Mouse (Mus musculus) activated CD4-positive, CD25-positive, alpha-beta regulatory T cell (primary cell): ENCODE data around the gene Nppb. TPM values are rescaled to one million over a fixed set of nuclear protein-coding genes. Genes with fewer than 3 reads are reported as not detected.

Experiments
- polyA plus RNA-seq, 2 experiments: library from polyadenylated mRNA; unstranded; fragments of 100-300 nt; shearing (Covaris generic); gene quantifications; one replicate each; pipeline ENCODE4 v1.2.1; 2017

Nppb gene
- not detected for polyA plus RNA-seq

GRCm38 (mm10) chr4:147985205-147986132 is at the start of gene Nppb:
TSS of gene Nppb (plus strand) at chr4:147985788.

GRCm38 (mm10) chr4:147936331-147936954 is 49.1 kb upstream of the Nppb start, which contains the start of gene Plod1:
TSS of gene Plod1 (minus strand) at chr4:147936767.

GRCm38 (mm10) chr4:147940576-147941044 is 45.0 kb upstream of the Nppb start, which contains the start of gene 2510039O18Rik:
TSS of gene 2510039O18Rik (plus strand) at chr4:147940895.

GRCm38 (mm10) chr4:148000202-148000772 is 14.7 kb downstream of the Nppb start, which contains the start of gene Nppa:
TSS of gene Nppa (plus strand) at chr4:148000722.

Other genes with a start within 250 kb of the Nppb start
- gene Zfp984, start 176.0 kb upstream of the Nppb start, polyA plus RNA-seq, result 10 to 100 TPM; 19.0 to 33.3 TPM
- gene Zfp933, start 137.4 kb upstream of the Nppb start, polyA plus RNA-seq, result 1 to 10 TPM; 3.5 to 7.6 TPM
- 10 to 100 TPM; 88.4 to 90.0 TPM for gene Miip, start 117.0 kb upstream of the Nppb start, polyA plus RNA-seq
- 1 to 10 TPM; 2.9 to 5.1 TPM for gene Fv1, start 116.8 kb upstream of the Nppb start, polyA plus RNA-seq
- 10 to 100 TPM; 31.2 to 37.0 TPM for gene Mfn2, start 81.1 kb upstream of the Nppb start, polyA plus RNA-seq
- 1 to 10 TPM; 3.7 to 6.4 TPM for gene Plod1, start 49.0 kb upstream of the Nppb start, polyA plus RNA-seq
- gene 2510039O18Rik, start 44.9 kb upstream of the Nppb start, polyA plus RNA-seq, result 100 to 1,000 TPM in 1 of 2 experiments, 10 to 100 TPM in 1; 87.3 to 120 TPM
- not detected for gene Nppa, start 14.9 kb downstream of the Nppb start, polyA plus RNA-seq
- 1 to 10 TPM; 3.8 to 4.6 TPM for gene Clcn6, start 53.0 kb downstream of the Nppb start, polyA plus RNA-seq
- gene Mthfr, start 53.3 kb downstream of the Nppb start, polyA plus RNA-seq, result 10 to 100 TPM in 1 of 2 experiments, 1 to 10 TPM in 1; 7.2 to 14.7 TPM
- 10 to 100 TPM; 15.2 to 22.8 TPM for gene Agtrap, start 102.2 kb downstream of the Nppb start, polyA plus RNA-seq
- gene Mad2l2, start 144.6 kb downstream of the Nppb start, polyA plus RNA-seq, result 10 to 100 TPM; 54.0 to 59.1 TPM
- under 1 TPM in 1 of 2 experiments, not detected in 1; 0.04 TPM for gene Draxin, start 144.9 kb downstream of the Nppb start, polyA plus RNA-seq
- gene Fbxo6, start 166.4 kb downstream of the Nppb start, polyA plus RNA-seq, result 10 to 100 TPM; 44.0 to 67.0 TPM
- gene Fbxo44, start 174.7 kb downstream of the Nppb start, polyA plus RNA-seq, result 1 to 10 TPM; 6.1 to 9.0 TPM
- gene Fbxo2, start 174.8 kb downstream of the Nppb start, polyA plus RNA-seq, result not detected